Mouse (Mus musculus) stomach, postnatal 0 days (tissue): Measurements from ENCODE around the gene Tmem74b.

ENCODE experiments used
- CTCF ChIP-seq: IDR thresholded peaks from 2 replicates; pipeline ENCODE4 v1.5.1; 2016; ENCODE audit warnings: antibody characterized with exemption, low read depth, mild to moderate bottlenecking, moderate library complexity
- EP300 ChIP-seq: optimal IDR thresholded peaks from 2 replicates; pipeline ENCODE3; 2016; ENCODE audit warnings: antibody characterized with exemption

DNA sequence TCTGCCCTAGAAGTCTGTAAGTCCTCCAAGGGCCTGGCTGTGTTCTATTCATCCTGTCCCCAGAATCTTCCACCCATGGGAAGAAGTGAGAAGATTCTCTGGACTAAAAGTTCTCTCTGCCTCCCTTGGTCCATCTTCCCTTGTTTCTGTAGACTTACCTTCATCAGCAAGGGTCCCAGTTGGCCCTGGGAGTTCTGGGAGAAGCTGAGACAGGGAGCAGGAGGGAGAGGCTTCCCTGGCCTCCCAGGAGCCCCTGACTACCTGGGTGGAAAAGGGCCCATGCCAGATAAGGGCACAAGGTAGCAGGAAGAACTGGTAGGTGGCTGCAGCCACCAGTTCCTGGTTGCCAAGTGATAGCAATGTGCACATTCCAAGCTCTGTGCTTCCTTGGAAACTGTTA, 42.0 kb downstream of the Tmem74b start, which contains the start of gene Psmf1:
- TF ChIP-seq CTCF, result no peak
- TF ChIP-seq EP300, result no peak
